Mouse (Mus musculus): ENCODE measurements around the gene Pik3ip1. TPM values are rescaled to one million over a fixed set of nuclear protein-coding genes. Genes with fewer than 3 reads are reported as not detected.

Pik3ip1 gene
- 10 to 100 TPM; 11.0 to 15.8 TPM for total RNA-seq (2021)
- long read RNA-seq, experiment 1, transcript Pik3ip1-201 (6 exons, 2,573 nt): major isoform, 12 of 22 reads
- long read RNA-seq, experiment 1, partial matches to known transcripts: 2 of 22 reads
- long read RNA-seq, experiment 1, other reads (novel, unspliced or antisense): 5 of 22 reads
- long read RNA-seq, experiment 2, transcript Pik3ip1-201 (6 exons, 2,573 nt): major isoform, 14 of 19 reads
- long read RNA-seq, experiment 2, partial matches to known transcripts: 0 of 19 reads
- long read RNA-seq, experiment 2, other reads (novel, unspliced or antisense): 5 of 19 reads

DNA sequence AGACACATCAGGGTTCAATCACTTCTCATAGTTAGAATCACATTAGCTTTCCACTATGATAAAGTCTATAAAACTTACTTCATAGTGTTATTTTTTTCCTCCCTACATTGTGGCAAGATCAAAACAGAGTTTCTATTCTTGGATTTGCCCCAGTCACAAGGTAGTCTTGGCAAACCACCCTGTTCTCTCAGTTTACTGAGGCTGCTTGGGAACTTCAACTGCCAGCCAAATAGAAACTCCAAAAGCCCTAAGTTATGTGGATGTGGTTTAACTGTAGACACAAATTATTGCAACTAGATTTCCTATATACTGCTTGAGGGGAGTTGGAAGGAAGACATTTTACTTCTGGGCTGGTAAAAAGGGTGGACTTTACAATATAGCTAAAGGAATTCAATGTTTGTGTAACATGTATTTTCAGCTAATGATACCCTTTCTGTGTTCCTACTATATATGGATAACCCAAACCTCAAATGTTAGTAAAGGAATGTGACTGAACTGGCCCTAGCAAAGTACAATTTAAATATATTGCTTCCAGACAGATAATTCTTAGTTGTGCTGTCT is at the start of gene Pik3ip1:
Gene Pik3ip1 (plus strand): TSS at position 511 of the 561 bp plus-strand sequence.
- DNase-seq: no peak

DNA sequence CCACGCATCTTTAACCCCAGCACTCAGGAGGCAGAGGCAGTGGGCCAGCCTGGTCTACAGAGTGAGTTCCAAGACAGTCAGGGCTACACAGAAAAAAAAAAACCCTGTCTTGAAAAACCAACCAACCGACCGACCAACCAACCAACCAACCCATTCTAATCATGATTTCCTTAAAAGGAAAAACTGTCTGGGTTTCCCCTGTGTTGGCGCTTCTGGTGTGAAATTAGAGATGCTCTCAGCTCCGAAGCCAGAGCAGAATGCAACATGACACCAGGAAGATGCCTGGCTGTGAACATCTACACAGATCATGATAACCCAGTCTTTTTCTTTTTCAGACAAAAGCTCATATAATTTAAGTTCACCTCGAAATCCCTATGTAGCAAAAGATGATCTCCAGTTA is 47.3 kb upstream of the Pik3ip1 start:
- no peak for DNase-seq

- DNase-seq: no peak
These were observed 46.6 kb upstream of the Pik3ip1 start for GRCm38 (mm10) chr11:3283645-3284044.

GRCm38 (mm10) chr11:3285940-3286339 is 44.3 kb upstream of the Pik3ip1 start:
- DNase-seq: no peak

DNA sequence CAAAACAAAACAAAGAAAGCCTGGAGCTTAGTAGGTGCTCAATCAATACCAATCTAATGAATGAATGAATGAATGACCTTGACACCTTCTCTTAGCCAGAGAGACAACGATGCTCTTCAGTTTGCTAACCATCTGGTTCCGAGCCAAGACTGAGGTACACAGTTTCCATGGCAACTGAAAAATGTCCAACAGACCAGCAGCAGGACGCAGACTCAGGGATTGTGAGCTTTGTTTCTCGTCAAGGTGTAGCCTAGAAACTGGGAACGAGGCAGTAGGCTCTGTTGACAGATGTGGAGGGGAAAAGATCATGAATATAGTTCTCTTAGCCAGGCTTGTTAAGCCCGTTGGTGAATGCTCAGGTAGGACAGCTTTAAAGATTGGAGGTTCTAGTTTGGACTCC is 43.1 kb upstream of the Pik3ip1 start:
- DNase-seq: no peak

- no peak for DNase-seq
These were observed 42.3 kb upstream of the Pik3ip1 start for GRCm38 (mm10) chr11:3287921-3288320.

- peak; percentile 49 for DNase-seq
These were observed 41.5 kb upstream of the Pik3ip1 start, which contains the start of gene Patz1 for GRCm38 (mm10) chr11:3288521-3289301. Gene Patz1, plus strand, starts transcription at chr11:3288874.

DNA sequence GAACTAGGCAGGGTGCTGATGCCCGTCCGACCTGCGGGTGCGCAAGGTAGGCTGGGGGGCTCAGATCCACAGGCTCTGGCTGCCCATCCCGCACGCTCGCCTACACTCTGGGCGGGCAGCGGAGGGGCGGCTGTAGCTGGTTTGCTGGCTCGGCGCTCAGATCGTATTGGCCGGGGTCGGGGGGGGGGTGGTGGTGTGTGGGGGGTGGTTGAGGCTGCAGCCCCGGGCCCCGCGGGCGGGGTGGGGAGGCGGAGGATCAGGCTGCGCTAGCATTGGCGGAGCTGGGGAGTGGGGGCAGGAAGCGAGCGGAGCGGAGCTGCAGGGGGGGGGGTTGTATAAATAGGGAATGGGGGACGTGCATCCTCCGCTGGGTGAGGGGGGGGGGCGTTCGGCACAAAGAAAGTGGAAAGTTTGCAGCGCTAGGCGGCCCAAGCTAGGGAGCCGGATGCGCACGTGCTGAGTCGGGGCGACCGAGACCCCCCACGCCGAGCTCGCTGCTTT is 40.8 kb upstream of the Pik3ip1 start:
- peak; percentile 72 for DNase-seq

DNA sequence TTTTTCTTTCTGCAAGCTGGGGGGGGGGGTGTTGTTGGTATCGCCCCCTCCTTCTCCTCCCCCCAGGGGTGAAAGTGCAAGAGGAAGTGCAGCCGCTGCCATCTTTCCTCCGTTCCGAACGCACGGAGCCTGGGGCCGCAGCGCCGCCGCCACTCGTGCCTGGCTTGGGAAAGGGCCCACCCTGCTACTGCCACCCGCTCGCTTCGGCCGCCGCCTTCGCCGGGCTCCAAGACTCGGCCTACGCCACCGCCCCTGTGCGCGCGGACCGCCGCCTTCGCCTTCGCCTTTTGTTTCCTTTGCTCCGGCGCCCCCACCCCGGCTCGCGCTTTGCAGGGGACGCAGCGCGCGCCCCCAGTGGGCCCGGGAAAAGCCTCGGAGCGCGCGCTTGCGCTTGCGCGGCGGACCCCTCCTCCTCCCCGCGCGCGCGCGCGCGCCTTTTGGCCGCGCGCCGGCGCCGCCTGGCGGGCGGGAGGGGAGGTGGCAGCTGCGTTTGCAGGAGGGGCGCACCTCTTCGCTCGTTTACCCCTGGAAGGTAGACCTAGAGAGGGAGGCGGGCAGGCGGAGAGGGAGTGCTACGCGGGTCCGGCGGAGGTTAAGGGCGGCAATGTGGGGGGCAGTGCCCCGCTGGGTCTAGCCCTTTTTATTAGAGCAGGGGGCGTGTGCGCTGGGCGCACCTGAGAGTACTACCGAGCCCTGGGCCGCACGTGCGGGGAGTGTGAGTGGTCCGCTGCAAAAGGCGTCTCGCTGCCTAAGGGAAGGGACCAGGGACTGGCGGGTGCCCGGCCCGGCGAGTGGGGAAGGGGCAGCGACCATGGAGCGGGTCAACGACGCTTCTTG is 40.2 kb upstream of the Pik3ip1 start:
- DNase-seq: peak; percentile 79

DNA sequence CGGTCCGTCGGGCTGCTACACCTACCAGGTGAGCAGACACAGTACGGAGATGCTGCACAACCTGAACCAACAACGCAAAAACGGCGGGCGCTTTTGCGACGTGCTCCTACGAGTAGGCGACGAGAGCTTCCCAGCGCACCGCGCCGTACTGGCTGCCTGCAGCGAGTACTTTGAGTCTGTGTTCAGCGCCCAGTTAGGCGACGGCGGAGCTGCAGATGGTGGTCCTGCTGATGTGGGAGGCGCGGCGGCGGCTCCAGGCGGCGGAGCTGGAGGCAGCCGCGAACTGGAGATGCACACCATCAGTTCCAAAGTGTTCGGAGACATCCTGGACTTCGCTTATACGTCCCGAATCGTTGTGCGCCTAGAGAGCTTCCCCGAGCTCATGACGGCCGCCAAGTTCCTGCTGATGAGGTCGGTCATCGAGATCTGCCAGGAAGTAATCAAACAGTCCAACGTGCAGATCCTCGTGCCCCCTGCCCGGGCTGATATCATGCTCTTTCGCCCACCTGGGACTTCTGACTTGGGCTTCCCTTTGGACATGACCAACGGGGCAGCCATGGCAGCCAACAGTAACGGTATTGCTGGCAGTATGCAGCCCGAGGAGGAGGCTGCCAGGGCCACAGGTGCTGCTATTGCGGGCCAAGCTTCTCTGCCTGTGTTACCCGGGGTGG is 39.4 kb upstream of the Pik3ip1 start:
- peak; percentile 55 for DNase-seq

- peak; percentile 25 for DNase-seq
These were observed 38.7 kb upstream of the Pik3ip1 start for GRCm38 (mm10) chr11:3291311-3292061.

GRCm38 (mm10) chr11:3292062-3292421 is 38.2 kb upstream of the Pik3ip1 start:
- DNase-seq: peak; percentile 50

DNA sequence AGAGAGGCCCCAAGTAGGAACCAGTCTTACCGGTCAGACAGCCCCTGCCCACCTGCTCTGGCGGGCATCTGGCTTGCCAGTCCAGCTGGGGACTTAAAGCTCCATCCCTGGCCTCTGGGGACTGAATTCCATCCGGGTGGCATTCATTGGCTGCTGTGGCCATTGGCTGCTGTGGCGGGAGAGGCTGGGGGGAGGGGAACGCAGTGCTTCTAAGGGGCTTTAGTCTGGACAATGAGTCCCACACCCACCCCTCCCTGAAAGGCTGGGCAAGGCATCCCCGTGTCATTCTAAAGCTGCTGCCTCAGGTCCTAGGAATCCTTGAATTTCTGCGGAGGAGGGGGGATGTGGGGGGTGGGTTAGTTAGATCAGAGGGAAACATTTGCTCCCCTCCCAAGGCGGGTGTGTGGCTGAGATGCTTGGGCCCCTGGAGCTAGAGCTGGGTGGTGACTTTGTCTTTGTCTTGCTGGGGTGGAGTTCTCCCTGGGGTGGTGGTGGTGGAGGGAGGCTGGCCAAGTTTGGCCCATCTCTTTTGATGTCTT is 37.4 kb upstream of the Pik3ip1 start:
- DNase-seq: no peak

DNA sequence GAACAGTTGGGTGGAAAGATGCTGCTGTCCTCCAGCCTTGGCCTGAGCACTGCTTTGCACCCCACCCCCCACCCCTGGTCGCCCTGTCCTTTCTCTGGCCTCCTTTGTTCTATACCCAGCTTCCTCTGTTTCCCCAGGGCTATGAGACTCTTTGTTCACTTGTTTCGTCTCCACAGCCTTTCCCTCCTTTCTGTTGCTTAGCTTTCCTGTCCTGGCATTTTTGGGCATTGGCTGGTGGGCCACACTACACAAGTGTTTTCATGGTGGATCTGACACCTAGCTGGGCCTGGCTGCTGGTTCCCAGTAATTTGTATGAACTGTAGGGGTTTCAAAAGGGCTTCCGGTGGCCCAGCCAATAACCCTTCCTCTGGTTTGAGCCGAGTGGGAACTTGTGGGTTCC is 36.8 kb upstream of the Pik3ip1 start:
- no peak for DNase-seq

DNA sequence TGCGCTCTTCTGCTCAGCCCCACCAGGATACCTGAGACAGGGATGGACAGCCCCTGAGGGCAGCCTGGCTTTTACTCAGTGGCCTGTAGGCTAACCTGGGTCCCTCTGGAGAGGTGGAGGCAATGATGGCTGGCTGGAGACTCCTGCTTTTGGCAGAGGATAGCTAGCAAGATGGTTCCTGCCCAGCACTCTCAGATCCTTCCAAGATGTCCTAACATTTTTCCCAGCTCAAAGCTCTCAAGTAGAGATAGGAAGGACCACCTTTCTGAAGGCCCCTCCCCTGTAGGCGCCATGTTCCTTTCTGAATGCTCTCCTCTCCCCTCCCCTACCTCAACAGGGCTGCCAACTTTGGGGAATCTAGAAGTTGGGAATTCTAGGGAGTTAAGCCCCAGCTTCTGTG is 35.6 kb upstream of the Pik3ip1 start:
- DNase-seq: no peak

DNA sequence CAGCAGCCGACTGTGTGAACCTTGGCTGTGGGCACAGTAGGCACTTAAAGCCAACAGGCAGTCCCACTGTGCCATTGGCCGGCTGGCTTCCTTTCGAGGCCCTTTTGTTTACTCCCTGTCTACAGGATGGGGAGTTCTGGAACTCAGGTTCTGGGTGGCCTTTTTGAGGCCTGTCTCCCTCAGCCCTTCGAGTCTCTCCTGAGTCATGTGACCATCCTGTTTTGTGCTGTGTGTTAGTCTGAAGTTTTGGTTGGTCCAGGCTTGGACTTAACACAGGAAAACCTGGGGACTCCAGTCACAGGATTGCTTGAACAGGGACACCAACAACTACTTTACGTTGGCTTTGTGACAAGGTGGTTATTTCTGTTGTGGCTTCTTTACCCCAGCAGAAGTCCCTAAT is 34.1 kb upstream of the Pik3ip1 start:
- DNase-seq: no peak

GRCm38 (mm10) chr11:3297871-3298812 is 32.1 kb upstream of the Pik3ip1 start:
- no peak for DNase-seq

DNA sequence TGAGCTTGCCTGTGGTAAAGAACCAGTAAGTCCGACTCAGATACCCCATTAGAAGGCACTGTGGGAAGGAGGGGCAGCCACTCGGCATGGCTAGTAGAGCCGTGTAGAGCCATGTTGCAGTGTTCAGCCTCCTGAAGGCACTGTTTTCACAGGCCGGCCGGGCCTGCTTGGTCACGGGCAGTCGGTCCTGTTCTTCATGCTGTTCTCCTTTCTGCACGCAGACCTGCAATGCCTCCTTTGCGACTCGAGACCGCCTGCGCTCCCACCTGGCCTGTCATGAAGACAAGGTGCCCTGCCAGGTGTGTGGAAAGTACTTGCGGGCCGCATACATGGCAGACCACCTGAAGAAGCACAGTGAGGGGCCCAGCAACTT is 31.4 kb upstream of the Pik3ip1 start:
- no peak for DNase-seq

- no peak for DNase-seq
These were observed 29.1 kb upstream of the Pik3ip1 start for GRCm38 (mm10) chr11:3301075-3301474.

DNA sequence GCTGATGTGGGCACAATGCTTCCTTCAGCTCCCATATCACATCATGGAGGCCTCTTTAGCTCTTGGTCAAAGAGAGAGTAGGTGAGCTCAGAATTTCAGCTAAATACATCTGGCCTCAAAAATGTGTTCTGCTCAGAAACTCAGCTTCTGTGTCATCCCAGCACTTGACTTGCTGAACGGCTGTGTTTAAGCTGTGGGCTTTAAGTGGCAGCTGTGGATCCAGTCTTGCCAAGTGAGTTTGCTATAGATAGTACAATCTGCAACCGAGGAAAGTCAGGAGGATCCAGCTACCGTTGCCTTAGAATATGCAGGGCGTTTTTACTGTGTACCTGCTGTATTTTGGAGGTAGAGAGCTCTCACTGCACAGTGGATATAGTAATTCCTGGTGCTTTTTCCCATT is 27.8 kb upstream of the Pik3ip1 start:
- DNase-seq: no peak
